Mouse (Mus musculus) liver, adult 2 months (tissue): ENCODE data around the gene Prkce.

Experiments
- CTCF ChIP-seq: fragments of 200-500 bp; IDR thresholded peaks from 2 replicates; pipeline ENCODE4 v1.5.1; 2011; ENCODE audit warnings: low read depth, low read length, control low read depth
- POLR2A ChIP-seq: fragments of 200-500 bp; IDR thresholded peaks from 2 replicates; pipeline ENCODE4 v1.6.1; 2011; ENCODE audit warnings: low read length, control low read depth; ENCODE audit not compliant: insufficient read depth; ENCODE audit errors: extremely low read depth

- TF ChIP-seq CTCF (no peak), POLR2A (no peak)
Observed at GRCm38 (mm10) chr17:86271277-86271676, 103.7 kb downstream of the Prkce start.
